Mouse (Mus musculus): ENCODE data around the gene Vmn1r47.
"Not testable (repeated sequence)": the region's sequence is repeated elsewhere in the genome, so short reads cannot be mapped to it uniquely, and the experiment has no call there.

The Vmn1r47 gene

GRCm38 (mm10) chr6:90015847-90016246, at the start of gene Vmn1r47:
Vmn1r47 (plus strand) TSS chr6:90016147.
- not testable (repeated sequence) for DNase-seq (ENCODE audit: low read depth, low spot score)

- DNase-seq (ENCODE audit: low read depth, low spot score), result no peak
These were observed 49.6 kb upstream of the Vmn1r47 start for GRCm38 (mm10) chr6:89966341-89966740.

GRCm38 (mm10) chr6:89969013-89969412, 46.9 kb upstream of the Vmn1r47 start, which contains the start of gene Vmn1r46:
Vmn1r46 (plus strand) TSS chr6:89969313.
- DNase-seq (ENCODE audit: low read depth, low spot score), result no peak

GRCm38 (mm10) chr6:89985989-89986388, 30.0 kb upstream of the Vmn1r47 start:
- no peak for DNase-seq (ENCODE audit: low read depth, low spot score)

GRCm38 (mm10) chr6:90036741-90037140, 20.8 kb downstream of the Vmn1r47 start, which contains the start of gene Vmn1r48:
Vmn1r48 (minus strand) TSS chr6:90036841.
- DNase-seq (ENCODE audit: low read depth, low spot score), result not testable (repeated sequence)

All from skeletal muscle tissue, adult 2 months (tissue).